Mouse (Mus musculus): ENCODE measurements around the gene Pole2. TPM values are rescaled to one million over a fixed set of nuclear protein-coding genes. Genes with fewer than 3 reads are reported as not detected.

The Pole2 gene
- total and polyA plus RNA-seq, 2 experiments from 2014 or later, result 1.4 to 3.6 TPM

DNA sequence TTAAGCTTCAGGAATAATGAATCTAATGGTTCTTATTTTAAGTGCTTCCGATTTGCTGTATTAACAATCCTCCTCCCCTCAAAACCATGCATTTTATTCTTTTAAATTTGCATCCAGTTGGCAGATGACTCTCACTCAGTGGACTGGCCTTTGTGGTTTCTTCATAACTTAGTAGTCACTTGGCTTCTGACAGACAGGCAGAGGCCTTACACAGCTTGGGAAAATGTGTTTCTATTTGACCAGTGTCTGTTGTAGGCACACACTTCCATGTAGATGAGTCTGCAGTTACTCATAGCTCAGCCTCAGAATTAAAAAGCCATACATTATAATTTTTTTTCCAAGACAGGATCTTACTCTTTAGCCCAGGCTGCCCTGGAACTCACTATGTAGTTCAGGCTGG, 25.8 kb upstream of the Pole2 start:
- no peak for TF ChIP-seq CTCF (IDR thresholded peaks at IDR 0.05)
- ATAC-seq (ENCODE audit: low FRiP score) (no peak), DNase-seq (ENCODE audit: low spot score) (no peak)
- H3K27me3 ChIP-seq (ENCODE audit: insufficient read depth, low read length), result no peaks in the 10 kb centered on the region
- no peaks in the 10 kb centered on the region for H3K4me1 ChIP-seq (ENCODE audit: insufficient read depth, low read length)
- H3K4me2 ChIP-seq (ENCODE audit: low read depth, low read length, poor library complexity, severe bottlenecking), result no peak overlapping the region
- no peak overlapping the region for H3K4me3 ChIP-seq (ENCODE audit: low read depth, low read length)
- H3K27ac ChIP-seq (ENCODE audit: low read depth, low read length), result no peak overlapping the region
- no peak overlapping the region for H3K9ac ChIP-seq (replicated peaks; ENCODE audit: low read length, poor library complexity, severe bottlenecking)
- 92% methylated on average over 1 of the region's 1 CpGs for WGBS
- H3K9me3 ChIP-seq (ENCODE audit: low read length), result no peaks in the 10 kb centered on the region
- no peaks in the 10 kb centered on the region for H3K36me3 ChIP-seq (ENCODE audit: insufficient read depth, low read length)

DNA sequence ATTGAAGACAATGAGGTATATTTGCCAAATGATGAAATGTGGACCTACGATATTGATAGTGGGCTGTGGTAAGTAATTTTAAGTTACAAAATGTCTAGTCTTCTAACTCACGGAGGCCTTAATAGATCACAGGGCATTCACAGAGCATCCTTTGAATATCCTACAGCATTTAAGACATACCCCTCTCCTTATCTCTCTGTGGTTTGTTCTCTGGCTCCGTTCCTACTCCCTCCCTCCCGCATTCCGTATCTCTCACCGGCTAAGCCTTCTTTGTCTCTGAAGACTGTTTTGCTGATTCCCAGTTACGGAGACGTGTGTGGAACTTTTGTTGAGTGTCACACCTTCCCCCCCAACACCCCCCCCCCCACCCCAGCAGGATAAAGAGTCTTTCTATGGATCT, 22.8 kb upstream of the Pole2 start:
- Histone ChIP-seq H3K4me1 (ENCODE audit: insufficient read depth, low read length) (no peaks in the 10 kb centered on the region), H3K27me3 (ENCODE audit: insufficient read depth, low read length) (no peaks in the 10 kb centered on the region), H3K9me3 (ENCODE audit: low read length) (no peaks in the 10 kb centered on the region), H3K27ac (ENCODE audit: low read depth, low read length) (no peak overlapping the region), H3K4me3 (ENCODE audit: low read depth, low read length) (no peak overlapping the region), H3K36me3 (ENCODE audit: insufficient read depth, low read length) (no peaks in the 10 kb centered on the region), H3K4me2 (ENCODE audit: low read depth, low read length, poor library complexity, severe bottlenecking) (no peak overlapping the region), H3K9ac (replicated peaks; ENCODE audit: low read length, poor library complexity, severe bottlenecking) (no peak overlapping the region)
- ATAC-seq (ENCODE audit: low FRiP score), result no peak
- TF ChIP-seq CTCF (IDR thresholded peaks at IDR 0.05), result no peak
- 74% methylated on average over 8 of the region's 8 CpGs for WGBS
- DNase-seq (ENCODE audit: low spot score), result no peak

DNA sequence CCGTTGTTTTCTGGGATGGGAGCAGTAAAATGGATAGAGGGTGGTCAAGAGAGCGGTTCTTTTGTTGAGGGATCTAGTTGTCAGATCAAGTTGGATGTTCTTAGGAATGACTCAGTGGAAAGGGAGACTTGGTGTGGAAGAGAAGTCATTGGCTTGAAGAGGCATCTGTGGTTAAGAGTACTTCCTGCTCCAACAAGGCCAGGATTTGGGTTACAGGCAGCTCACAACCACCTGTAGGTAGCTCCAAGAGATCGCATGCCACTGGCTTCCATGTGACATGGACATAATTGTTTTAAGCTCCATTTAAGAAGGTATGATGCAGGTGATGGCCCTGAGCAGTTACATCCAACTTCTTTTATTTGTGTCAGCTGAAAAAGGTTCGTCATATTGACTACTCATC, 21.8 kb upstream of the Pole2 start:
- no peak overlapping the region for H3K27ac ChIP-seq (ENCODE audit: low read depth, low read length)
- no peak overlapping the region for H3K4me3 ChIP-seq (ENCODE audit: low read depth, low read length)
- no peak overlapping the region for H3K9ac ChIP-seq (replicated peaks; ENCODE audit: low read length, poor library complexity, severe bottlenecking)
- H3K4me2 ChIP-seq (ENCODE audit: low read depth, low read length, poor library complexity, severe bottlenecking), result no peak overlapping the region
- no peaks in the 10 kb centered on the region for H3K4me1 ChIP-seq (ENCODE audit: insufficient read depth, low read length)
- 86% methylated on average over 4 of the region's 4 CpGs for WGBS
- ATAC-seq (ENCODE audit: low FRiP score) (no peak), DNase-seq (ENCODE audit: low spot score) (no peak)
- no peaks in the 10 kb centered on the region for H3K27me3 ChIP-seq (ENCODE audit: insufficient read depth, low read length)
- H3K36me3 ChIP-seq (ENCODE audit: insufficient read depth, low read length), result no peaks in the 10 kb centered on the region
- TF ChIP-seq CTCF (IDR thresholded peaks at IDR 0.05), result no peak
- H3K9me3 ChIP-seq (ENCODE audit: low read length), result no peaks in the 10 kb centered on the region

DNA sequence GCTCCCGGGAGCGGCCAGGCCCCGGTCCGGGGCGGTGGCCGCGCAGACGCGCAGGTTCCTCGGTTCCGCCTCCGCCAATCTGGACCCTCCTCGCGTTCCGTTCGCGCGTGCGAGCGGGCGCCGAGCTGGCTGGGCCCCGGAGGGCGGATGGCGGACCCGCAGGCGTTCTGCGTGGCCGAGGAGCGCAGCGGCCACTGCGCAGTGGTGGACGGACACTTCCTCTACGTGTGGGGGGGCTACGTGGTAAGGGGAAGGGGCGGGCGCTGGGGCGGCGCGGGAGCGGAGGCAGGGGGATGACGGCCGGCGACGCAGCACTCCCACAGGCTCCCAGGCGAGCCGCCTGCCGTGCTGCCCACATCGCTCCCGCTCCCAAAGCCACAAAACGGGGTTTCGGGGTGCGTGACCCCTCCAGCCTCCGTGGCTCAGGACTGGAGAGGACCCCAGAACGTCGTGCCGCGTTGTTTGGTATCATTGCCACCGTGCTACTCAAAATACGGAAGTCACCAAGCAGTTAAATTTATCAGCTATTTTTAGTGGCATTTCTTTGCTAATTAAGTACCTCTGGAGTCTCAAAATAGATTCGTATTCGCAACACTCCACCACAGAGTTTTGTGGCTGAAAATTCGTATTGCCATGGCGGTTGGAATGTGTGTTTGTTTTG, 13.9 kb upstream of the Pole2 start:
- Histone ChIP-seq H3K4me3 (ENCODE audit: low read depth, low read length) (peak overlapping the region; percentile 68), H3K4me2 (ENCODE audit: low read depth, low read length, poor library complexity, severe bottlenecking) (peak overlapping the region; percentile 66), H3K36me3 (ENCODE audit: insufficient read depth, low read length) (no peaks in the 10 kb centered on the region), H3K27ac (ENCODE audit: low read depth, low read length) (peak overlapping the region; percentile 85), H3K9me3 (ENCODE audit: low read length) (no peaks in the 10 kb centered on the region), H3K27me3 (ENCODE audit: insufficient read depth, low read length) (no peaks in the 10 kb centered on the region), H3K9ac (replicated peaks; ENCODE audit: low read length, poor library complexity, severe bottlenecking) (peak overlapping the region; percentile 80), H3K4me1 (ENCODE audit: insufficient read depth, low read length) (no peaks in the 10 kb centered on the region)
- DNase-seq (ENCODE audit: low spot score), result peak; percentile 81
- TF ChIP-seq CTCF (IDR thresholded peaks at IDR 0.05), result no peak
- under 1% methylated on average over 46 of the region's 64 CpGs for WGBS
- peak; percentile 93 for ATAC-seq (ENCODE audit: low FRiP score)

DNA sequence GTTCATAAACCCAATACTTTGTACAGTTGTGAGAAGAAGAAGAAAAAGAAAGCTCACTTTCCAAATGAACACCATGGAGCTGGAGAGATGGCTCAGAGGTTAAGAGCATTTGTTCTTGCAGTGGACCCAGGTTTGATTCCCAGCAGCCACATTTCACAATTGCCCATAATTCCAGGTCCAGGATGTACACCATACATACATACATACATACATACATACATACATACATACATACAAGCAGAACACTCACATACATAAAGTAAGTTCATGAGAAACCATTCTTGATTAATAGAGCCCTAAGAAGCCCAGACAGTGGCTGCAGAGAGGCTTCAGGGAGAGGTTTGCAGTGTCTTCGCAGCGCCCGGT, 13.4 kb upstream of the Pole2 start:
- WGBS, result 0% methylated on average over 3 of the region's 3 CpGs
- H3K9ac ChIP-seq (replicated peaks; ENCODE audit: low read length, poor library complexity, severe bottlenecking), result peak overlapping the region; percentile 80
- DNase-seq (ENCODE audit: low spot score), result no peak
- peak overlapping the region; percentile 68 for H3K4me3 ChIP-seq (ENCODE audit: low read depth, low read length)
- no peaks in the 10 kb centered on the region for H3K36me3 ChIP-seq (ENCODE audit: insufficient read depth, low read length)
- peak overlapping the region; percentile 66 for H3K4me2 ChIP-seq (ENCODE audit: low read depth, low read length, poor library complexity, severe bottlenecking)
- ATAC-seq (ENCODE audit: low FRiP score), result peak; percentile 42; the same call in 1 of the 2 replicates
- no peaks in the 10 kb centered on the region for H3K9me3 ChIP-seq (ENCODE audit: low read length)
- TF ChIP-seq CTCF (IDR thresholded peaks at IDR 0.05), result no peak
- no peaks in the 10 kb centered on the region for H3K27me3 ChIP-seq (ENCODE audit: insufficient read depth, low read length)
- H3K27ac ChIP-seq (ENCODE audit: low read depth, low read length), result peak overlapping the region; percentile 85
- no peaks in the 10 kb centered on the region for H3K4me1 ChIP-seq (ENCODE audit: insufficient read depth, low read length)

DNA sequence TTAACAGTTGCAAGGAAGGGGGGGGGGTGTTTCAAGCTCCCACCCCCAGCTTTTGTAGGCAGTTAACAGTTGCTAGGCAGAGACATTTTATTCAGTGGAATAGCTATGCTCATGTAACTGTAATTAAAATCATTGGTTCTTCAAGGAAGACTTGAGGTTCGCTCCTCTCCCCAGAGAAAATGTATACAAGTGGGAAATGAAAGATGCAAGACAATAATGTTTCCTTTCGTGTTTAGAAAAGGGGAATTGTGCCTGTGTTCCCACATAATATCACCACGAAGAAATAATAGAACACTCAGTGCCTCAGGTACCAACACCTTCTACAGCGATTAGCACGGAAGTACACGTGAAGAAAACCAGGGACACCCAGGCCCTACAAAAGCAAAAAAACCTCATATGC, 12.9 kb upstream of the Pole2 start, which contains the start of gene Klhdc1:
Klhdc1 (plus strand) TSS at position 301 of the 400 bp plus-strand sequence.
- peak within 1 kb of the TSS; percentile 80 for H3K9ac ChIP-seq (replicated peaks; ENCODE audit: low read length, poor library complexity, severe bottlenecking)
- peak within 1 kb of the TSS; percentile 66 for H3K4me2 ChIP-seq (ENCODE audit: low read depth, low read length, poor library complexity, severe bottlenecking)
- ATAC-seq (ENCODE audit: low FRiP score), result no peak
- H3K36me3 ChIP-seq (ENCODE audit: insufficient read depth, low read length), result no peaks in the 10 kb centered on the region
- H3K27ac ChIP-seq (ENCODE audit: low read depth, low read length), result peak within 1 kb of the TSS; percentile 85
- no peaks in the 10 kb centered on the region for H3K9me3 ChIP-seq (ENCODE audit: low read length)
- 62% methylated on average over 6 of the region's 6 CpGs for WGBS
- no peak for TF ChIP-seq CTCF (IDR thresholded peaks at IDR 0.05)
- no peaks in the 10 kb centered on the region for H3K27me3 ChIP-seq (ENCODE audit: insufficient read depth, low read length)
- H3K4me1 ChIP-seq (ENCODE audit: insufficient read depth, low read length), result no peaks in the 10 kb centered on the region
- DNase-seq (ENCODE audit: low spot score), result no peak
- H3K4me3 ChIP-seq (ENCODE audit: low read depth, low read length), result peak within 1 kb of the TSS; percentile 68

Data from midbrain, postnatal 0 days (tissue).